Mouse (Mus musculus) retina, embryonic 14.5 days (tissue): Measurements from ENCODE around the gene Pdcd10.

Experiments used
- DNase-seq: peaks from one replicate; pipeline ENCODE4 v3.0.0-alpha.2; 2015; ENCODE audit warnings: low spot score

Gene Pdcd10

DNA sequence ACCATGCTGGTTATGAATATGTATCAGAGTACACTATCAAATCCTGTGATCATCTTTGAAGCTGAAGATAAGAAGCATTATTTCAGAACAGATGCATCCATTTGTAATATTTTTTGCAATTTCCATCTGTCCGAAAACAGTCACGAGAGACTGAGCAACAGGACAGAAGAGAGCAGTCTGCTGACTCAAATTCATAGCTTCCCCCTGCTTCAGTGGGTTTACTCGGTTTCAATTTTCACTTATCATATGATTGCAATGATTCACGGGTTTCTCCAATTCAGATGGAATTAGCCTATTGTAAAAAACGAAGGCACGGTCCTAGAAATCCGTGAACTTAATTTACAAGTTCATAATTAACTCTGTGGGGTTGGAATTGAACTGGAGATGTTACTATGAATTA is 88.5 kb downstream of the Pdcd10 start:
- DNase-seq: no peak
